Mouse (Mus musculus) neural tube, embryonic 12.5 days (tissue): ENCODE measurements around the gene Osgin1. TPM values are rescaled to one million over a fixed set of nuclear protein-coding genes. Genes with fewer than 3 reads are reported as not detected.

Source experiments
- ATAC-seq: fragments of 200-750 bp; cut with Nextera tagmentation; 2 replicates; pipeline ENCODE4 v1.8.0; 2017; ENCODE audit warnings: low read depth, mild to moderate bottlenecking, moderate TSS enrichment, moderate library complexity; ENCODE audit not compliant: low FRiP score
- H3K27ac ChIP-seq: fragments of 300-500 bp; sonication (generic); 2 replicates; pipeline ENCODE4 v1.5.1; 2016
- H3K27me3 ChIP-seq: fragments of 300-500 bp; sonication (generic); replicated peaks from 2 replicates; pipeline ENCODE4 v1.6.1; 2016; ENCODE audit warnings: mild to moderate bottlenecking
- H3K36me3 ChIP-seq: fragments of 300-500 bp; sonication (generic); 2 replicates; pipeline ENCODE4 v1.6.1; 2016; ENCODE audit warnings: mild to moderate bottlenecking
- H3K4me1 ChIP-seq: fragments of 300-500 bp; sonication (generic); 2 replicates; pipeline ENCODE4 v1.6.1; 2016
- H3K4me2 ChIP-seq: fragments of 300-500 bp; sonication (generic); replicated peaks from 2 replicates; pipeline ENCODE4 v1.6.1; 2016; ENCODE audit warnings: mild to moderate bottlenecking
- H3K4me3 ChIP-seq: fragments of 300-500 bp; sonication (generic); 2 replicates; pipeline ENCODE4 v1.5.1; 2016
- H3K9ac ChIP-seq: fragments of 300-500 bp; sonication (generic); 2 replicates; pipeline ENCODE4 v1.6.1; 2016; ENCODE audit warnings: mild to moderate bottlenecking
- H3K9me3 ChIP-seq: fragments of 300-500 bp; sonication (generic); 2 replicates; pipeline ENCODE4 v1.6.1; 2016; ENCODE audit warnings: mild to moderate bottlenecking
- WGBS: fragments of 180-500 bp; shearing (Covaris S2); methylation state at CpG from one replicate; pipeline ENCODE4 v1.1.7; 2016; 5-methylcytosine and 5-hydroxymethylcytosine counted together
- polyA plus RNA-seq: library from polyadenylated mRNA; unstranded; fragments of >200 nt; fragmentation: Nextera tagmentation; extraction: Ambion mirVana; gene quantifications from 2 replicates; pipeline ENCODE4 v1.2.1, GENCODE M21; 2016

The Osgin1 gene
- polyA plus RNA-seq, 1 experiment from 2014 or later, result 0.13 TPM

- ATAC-seq, result no peak
- no peak overlapping the region for H3K4me2 ChIP-seq
- H3K9me3 ChIP-seq, result no peaks in the 10 kb centered on the region
- no peak overlapping the region for H3K4me3 ChIP-seq
- H3K9ac ChIP-seq, result no peak overlapping the region
- H3K27ac ChIP-seq, result no peak overlapping the region
- 87% methylated on average over 10 of the region's 10 CpGs for WGBS
- H3K36me3 ChIP-seq, result no peaks in the 10 kb centered on the region
- H3K27me3 ChIP-seq, result 0 out of 2 replicates have a peak, but pooled peaks cover 3% of the 10 kb centered on the region
- H3K4me1 ChIP-seq, result no peaks in the 10 kb centered on the region; the same call in 1 of the 2 replicates
These were observed 8.4 kb upstream of the Osgin1 start for GRCm38 (mm10) chr8:119425533-119425932.

DNA sequence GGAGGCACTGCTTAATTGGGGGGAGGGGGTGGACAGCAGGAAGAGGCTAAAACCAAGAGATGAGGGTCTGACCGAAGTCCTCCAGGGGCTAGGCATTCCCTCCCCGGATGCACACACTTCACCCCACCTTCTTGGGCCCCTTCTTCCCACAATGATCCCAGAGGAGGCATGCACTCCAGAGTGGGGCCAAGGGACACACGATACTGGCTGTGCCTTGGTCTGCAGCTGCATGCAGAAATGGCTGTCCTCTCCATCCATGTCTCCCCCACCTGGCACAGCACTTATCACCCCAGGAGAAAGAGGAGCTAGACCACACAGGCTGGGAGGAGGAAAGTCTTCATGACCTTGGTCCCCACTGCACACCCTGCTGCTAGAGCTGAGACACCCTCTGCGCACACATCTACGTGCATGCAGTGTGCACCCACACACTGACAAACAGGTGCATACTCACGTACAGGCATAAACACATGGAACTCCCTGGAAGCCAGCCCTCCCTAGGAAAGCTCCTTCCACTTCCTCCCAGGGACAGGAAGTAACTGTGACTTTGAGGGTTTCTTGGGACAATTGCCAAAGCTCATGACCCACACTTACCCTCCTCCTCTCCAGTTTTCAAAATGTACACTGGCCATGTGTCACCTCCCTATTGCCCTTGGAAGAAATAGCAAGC, 7.7 kb upstream of the Osgin1 start:
- Histone ChIP-seq H3K36me3 (no peaks in the 10 kb centered on the region), H3K4me1 (no peaks in the 10 kb centered on the region; the same call in 1 of the 2 replicates), H3K27ac (no peak overlapping the region), H3K27me3 (no peaks in the 10 kb centered on the region), H3K9me3 (no peaks in the 10 kb centered on the region), H3K9ac (no peak overlapping the region), H3K4me3 (no peak overlapping the region), H3K4me2 (no peak overlapping the region)
- no peak for ATAC-seq
- WGBS, result 81% methylated on average over 6 of the region's 6 CpGs

DNA sequence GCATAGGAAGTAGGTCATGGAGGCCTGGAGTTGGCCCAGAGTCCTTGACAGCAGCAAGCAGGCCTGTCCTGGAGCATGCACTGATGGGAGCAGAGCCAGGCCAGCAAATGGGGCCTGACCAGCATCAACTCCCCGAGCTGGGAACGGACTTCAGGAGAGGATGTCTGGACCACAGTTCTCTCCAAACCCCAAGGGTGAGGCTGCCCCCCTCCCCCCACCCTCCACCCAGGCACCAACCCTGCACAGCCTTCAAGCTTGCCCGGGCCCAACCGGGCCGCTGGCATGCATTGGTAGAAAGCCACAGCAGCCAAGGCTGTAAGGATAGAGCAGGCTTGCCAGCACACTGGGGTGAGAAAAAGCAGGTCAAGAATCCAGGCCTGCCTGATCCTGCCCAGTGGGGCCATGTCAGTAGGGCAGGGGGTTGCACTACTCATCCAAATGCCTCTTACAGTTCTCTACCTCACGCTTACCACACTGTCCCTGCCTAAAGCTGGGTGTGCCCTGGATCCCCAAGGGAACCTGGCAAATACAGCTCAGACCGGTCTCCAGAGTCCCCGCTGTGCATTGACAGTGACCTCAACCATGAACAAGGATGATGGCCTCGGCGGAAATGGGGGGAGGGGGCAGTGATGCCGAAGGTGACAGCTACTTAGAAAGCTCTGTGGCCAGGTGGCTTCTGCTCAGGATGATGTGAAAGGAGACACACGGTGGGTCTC, 6.1 kb upstream of the Osgin1 start:
- H3K36me3 ChIP-seq, result no peaks in the 10 kb centered on the region
- no peaks in the 10 kb centered on the region for H3K9me3 ChIP-seq
- no peaks in the 10 kb centered on the region for H3K27me3 ChIP-seq
- no peak overlapping the region for H3K27ac ChIP-seq
- no peak for ATAC-seq
- no peaks in the 10 kb centered on the region for H3K4me1 ChIP-seq
- no peak overlapping the region for H3K9ac ChIP-seq
- no peak overlapping the region for H3K4me3 ChIP-seq
- no peak overlapping the region for H3K4me2 ChIP-seq
- 76% methylated on average over 12 of the region's 12 CpGs for WGBS

DNA sequence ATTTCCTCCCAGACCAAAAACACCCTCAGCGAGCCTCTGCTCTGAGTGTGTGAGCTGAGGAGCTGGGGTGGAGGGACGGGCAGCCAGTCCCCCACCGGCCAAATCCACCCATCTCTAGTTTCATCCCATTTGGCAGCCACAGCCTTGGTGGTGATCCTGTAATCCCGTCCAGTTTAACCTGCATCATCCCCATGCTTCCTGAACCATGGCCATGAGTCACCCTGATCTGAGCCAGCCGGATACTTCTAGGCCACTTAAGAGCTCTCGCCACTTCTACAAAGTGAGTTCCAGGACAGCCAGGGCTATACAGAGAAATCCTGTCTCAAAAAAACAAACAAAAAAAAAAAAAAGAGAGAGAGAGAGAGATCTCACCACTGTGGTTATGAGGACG, 5.6 kb upstream of the Osgin1 start:
- no peak for ATAC-seq
- Histone ChIP-seq H3K4me2 (no peak overlapping the region), H3K27ac (no peak overlapping the region), H3K4me3 (no peak overlapping the region), H3K27me3 (no peaks in the 10 kb centered on the region), H3K4me1 (no peaks in the 10 kb centered on the region), H3K9ac (no peak overlapping the region), H3K36me3 (no peaks in the 10 kb centered on the region), H3K9me3 (no peaks in the 10 kb centered on the region)
- WGBS, result 83% methylated on average over 7 of the region's 7 CpGs

DNA sequence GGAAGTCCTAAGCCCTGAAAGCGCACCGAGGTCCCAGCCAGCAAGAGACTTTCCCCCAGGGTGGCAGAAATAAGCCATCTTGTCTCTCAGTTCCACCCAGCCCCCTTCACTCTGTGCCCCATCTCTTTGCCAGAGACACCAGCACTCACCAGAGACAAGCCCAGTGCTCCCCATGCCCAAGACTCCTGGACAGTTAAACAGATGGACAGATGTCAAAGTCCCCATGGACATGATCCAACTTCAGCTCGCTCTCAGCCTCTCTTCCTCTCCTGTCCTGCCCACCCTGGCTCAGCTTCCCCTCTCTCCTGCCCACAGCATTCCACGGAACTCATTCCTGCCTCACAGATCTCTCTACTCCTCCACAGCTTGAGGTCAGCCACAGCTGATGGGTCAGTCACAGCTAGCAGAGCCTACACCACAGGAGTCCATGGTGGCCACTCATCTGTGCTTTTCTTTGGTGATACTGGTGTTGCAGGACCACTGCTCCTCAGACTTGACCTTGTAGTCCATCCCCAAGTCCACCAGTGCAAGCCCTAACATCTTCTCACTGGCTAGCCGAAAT, 5.1 kb upstream of the Osgin1 start:
- 81% methylated on average over 5 of the region's 5 CpGs for WGBS
- H3K4me1 ChIP-seq, result no peaks in the 10 kb centered on the region
- H3K9me3 ChIP-seq, result no peaks in the 10 kb centered on the region
- no peak for ATAC-seq
- H3K4me2 ChIP-seq, result no peak overlapping the region
- no peaks in the 10 kb centered on the region for H3K36me3 ChIP-seq
- H3K27me3 ChIP-seq, result no peaks in the 10 kb centered on the region
- H3K9ac ChIP-seq, result no peak overlapping the region
- H3K4me3 ChIP-seq, result no peak overlapping the region
- H3K27ac ChIP-seq, result no peak overlapping the region

- Histone ChIP-seq H3K4me3 (no peak overlapping the region), H3K9ac (no peak overlapping the region), H3K36me3 (no peaks in the 10 kb centered on the region), H3K4me1 (no peaks in the 10 kb centered on the region), H3K27ac (no peak overlapping the region), H3K4me2 (no peak overlapping the region), H3K9me3 (no peaks in the 10 kb centered on the region), H3K27me3 (no peaks in the 10 kb centered on the region)
- no peak for ATAC-seq
- 91% methylated on average over 3 of the region's 3 CpGs for WGBS
These were observed 4.4 kb upstream of the Osgin1 start for GRCm38 (mm10) chr8:119429552-119429951.

DNA sequence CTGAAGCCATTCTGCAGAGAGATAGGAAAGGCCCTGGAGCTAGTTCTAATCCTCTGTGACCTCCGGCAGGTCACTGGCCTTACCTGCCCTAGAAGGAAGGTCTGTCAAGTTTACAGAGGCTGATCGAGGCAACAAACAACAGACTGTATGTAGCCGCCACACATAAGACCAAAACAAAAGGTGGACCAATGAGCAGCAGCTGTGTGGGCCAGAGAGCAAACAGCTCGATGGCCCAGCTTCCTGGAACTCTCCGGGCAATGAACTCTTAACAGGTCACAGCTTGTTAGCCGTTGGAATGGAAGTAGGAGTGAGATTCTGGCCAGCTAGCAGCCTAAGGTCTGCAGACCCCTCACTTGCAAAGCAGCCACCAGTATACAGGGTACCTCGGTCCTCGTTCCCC, 3.7 kb upstream of the Osgin1 start:
- Histone ChIP-seq H3K27me3 (no peaks in the 10 kb centered on the region), H3K9ac (no peak overlapping the region), H3K4me3 (no peak overlapping the region), H3K4me2 (no peak overlapping the region), H3K4me1 (no peaks in the 10 kb centered on the region), H3K9me3 (no peaks in the 10 kb centered on the region), H3K27ac (no peak overlapping the region), H3K36me3 (no peaks in the 10 kb centered on the region)
- no peak for ATAC-seq
- WGBS, result 81% methylated on average over 8 of the region's 8 CpGs

GRCm38 (mm10) chr8:119430690-119431089, 3.2 kb upstream of the Osgin1 start:
- Histone ChIP-seq H3K4me1 (no peaks in the 10 kb centered on the region), H3K27me3 (no peaks in the 10 kb centered on the region), H3K36me3 (no peaks in the 10 kb centered on the region), H3K27ac (no peak overlapping the region), H3K9ac (no peak overlapping the region), H3K9me3 (no peaks in the 10 kb centered on the region), H3K4me3 (no peak overlapping the region), H3K4me2 (no peak overlapping the region)
- no peak for ATAC-seq
- 87% methylated on average over 7 of the region's 7 CpGs for WGBS

DNA sequence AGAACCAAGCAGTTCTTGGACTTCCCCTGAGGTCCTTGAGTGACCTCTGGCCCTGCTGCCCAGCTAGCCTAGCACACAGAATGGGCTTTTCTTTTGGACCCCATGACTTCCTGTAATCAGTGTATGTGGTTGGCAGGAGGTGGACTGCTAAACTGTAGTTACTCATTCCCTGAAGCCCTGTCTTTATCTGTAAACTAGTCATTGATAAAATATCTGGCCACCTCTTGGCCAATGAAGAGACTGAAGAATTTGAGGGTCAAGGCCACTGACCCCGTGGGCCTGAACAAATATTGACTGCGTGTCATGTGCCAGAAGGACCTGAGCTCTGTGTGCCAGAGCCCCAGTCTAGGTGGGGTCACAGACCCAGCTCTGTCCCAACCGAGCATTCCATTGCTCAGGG, 1.6 kb upstream of the Osgin1 start:
- Histone ChIP-seq H3K4me2 (no peak overlapping the region), H3K27ac (no peak overlapping the region), H3K4me1 (0 out of 2 replicates have a peak, but pooled peaks cover 3% of the 10 kb centered on the region), H3K9ac (no peak overlapping the region), H3K4me3 (no peak overlapping the region), H3K9me3 (no peaks in the 10 kb centered on the region), H3K27me3 (no peaks in the 10 kb centered on the region), H3K36me3 (no peaks in the 10 kb centered on the region)
- ATAC-seq, result no peak
- WGBS, result 64% methylated on average over 3 of the region's 3 CpGs

GRCm38 (mm10) chr8:119434569-119434968, 645 bp downstream of the Osgin1 start:
- ATAC-seq, result no peak
- H3K4me1 ChIP-seq, result 0 out of 2 replicates have a peak, but pooled peaks cover 3% of the 10 kb centered on the region
- no peak overlapping the region for H3K4me3 ChIP-seq
- WGBS, result 84% methylated on average over 6 of the region's 6 CpGs
- H3K4me2 ChIP-seq, result no peak overlapping the region
- no peak overlapping the region for H3K9ac ChIP-seq
- no peaks in the 10 kb centered on the region for H3K27me3 ChIP-seq
- no peak overlapping the region for H3K27ac ChIP-seq
- H3K9me3 ChIP-seq, result no peaks in the 10 kb centered on the region
- no peaks in the 10 kb centered on the region for H3K36me3 ChIP-seq

- H3K27ac ChIP-seq, result no peak overlapping the region
- no peaks in the 10 kb centered on the region for H3K9me3 ChIP-seq
- H3K4me3 ChIP-seq, result no peak overlapping the region
- H3K9ac ChIP-seq, result no peak overlapping the region
- H3K4me2 ChIP-seq, result no peak overlapping the region
- H3K4me1 ChIP-seq, result peaks cover 10% of the 10 kb centered on the region; the same call in 1 of the 2 replicates
- no peaks in the 10 kb centered on the region for H3K27me3 ChIP-seq
- ATAC-seq, result no peak
- no peaks in the 10 kb centered on the region for H3K36me3 ChIP-seq
- WGBS, result 83% methylated on average over 7 of the region's 7 CpGs
These were observed 1.6 kb downstream of the Osgin1 start for GRCm38 (mm10) chr8:119435527-119435926.

DNA sequence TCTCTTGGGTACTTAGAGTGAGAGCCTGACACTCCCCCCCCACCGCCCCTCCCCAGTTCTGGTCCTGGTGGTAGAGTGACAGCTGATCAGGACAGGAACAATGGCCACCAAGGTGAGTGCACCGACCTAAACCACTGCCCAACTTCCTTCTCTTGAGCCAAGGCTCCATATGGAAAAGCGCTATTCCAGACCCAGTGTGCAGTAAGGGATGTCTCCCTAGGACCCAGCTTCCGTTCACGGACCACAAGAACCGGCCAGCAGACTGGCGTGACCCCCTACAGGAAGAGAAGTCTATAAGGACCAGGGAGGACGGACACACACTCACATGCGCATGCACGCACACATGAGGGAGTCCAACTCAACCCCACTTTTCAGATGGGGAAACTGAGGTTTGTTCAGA, 2.4 kb downstream of the Osgin1 start:
- H3K9ac ChIP-seq, result no peak overlapping the region
- no peaks in the 10 kb centered on the region for H3K36me3 ChIP-seq
- H3K4me3 ChIP-seq, result no peak overlapping the region
- no peak for ATAC-seq
- H3K4me2 ChIP-seq, result no peak overlapping the region
- WGBS, result 83% methylated on average over 10 of the region's 10 CpGs
- H3K4me1 ChIP-seq, result peaks cover 12% of the 10 kb centered on the region; the same call in 1 of the 2 replicates
- no peak overlapping the region for H3K27ac ChIP-seq
- H3K9me3 ChIP-seq, result no peaks in the 10 kb centered on the region
- no peaks in the 10 kb centered on the region for H3K27me3 ChIP-seq
